Mouse (Mus musculus): ENCODE measurements around the gene Aldh16a1. TPM values are rescaled to one million over a fixed set of nuclear protein-coding genes. Genes with fewer than 3 reads are reported as not detected.

The Aldh16a1 gene
- polyA plus RNA-seq, 1 experiment from 2014 or later = 39.6 TPM

- no peaks in the 10 kb centered on the region for H3K9me3 ChIP-seq (replicated peaks)
- H3K4me2 ChIP-seq = no peak overlapping the region
- H3K9ac ChIP-seq = no peak overlapping the region
- H3K27me3 ChIP-seq (replicated peaks) = no peaks in the 10 kb centered on the region
- H3K27ac ChIP-seq (ENCODE audit: poor library complexity, severe bottlenecking) = no peak overlapping the region
- H3K4me3 ChIP-seq = no peak overlapping the region
- H3K36me3 ChIP-seq = peaks cover 65% of the 10 kb centered on the region
- peaks cover 5% of the 10 kb centered on the region; the same call in 1 of the 2 replicates for H3K4me1 ChIP-seq (replicated peaks)
- no peak for ATAC-seq (ENCODE audit: insufficient number of reproducible peaks, low FRiP score)
- 91% methylated on average over 8 of the region's 8 CpGs for WGBS
Observed at GRCm38 (mm10) chr7:45145460-45145859, 8.9 kb downstream of the Aldh16a1 start.

GRCm38 (mm10) chr7:45144368-45145174, 9.8 kb downstream of the Aldh16a1 start:
- ATAC-seq (ENCODE audit: insufficient number of reproducible peaks, low FRiP score) = no peak
- Histone ChIP-seq H3K27me3 (replicated peaks) (no peaks in the 10 kb centered on the region), H3K9ac (no peak overlapping the region), H3K4me2 (no peak overlapping the region), H3K36me3 (peaks cover 65% of the 10 kb centered on the region), H3K4me3 (no peak overlapping the region), H3K9me3 (replicated peaks) (no peaks in the 10 kb centered on the region), H3K27ac (ENCODE audit: poor library complexity, severe bottlenecking) (no peak overlapping the region), H3K4me1 (replicated peaks) (peaks cover 10% of the 10 kb centered on the region)
- WGBS = 85% methylated on average over 13 of the region's 13 CpGs

GRCm38 (mm10) chr7:45141914-45142313, 12.5 kb downstream of the Aldh16a1 start:
- no peak for ATAC-seq (ENCODE audit: insufficient number of reproducible peaks, low FRiP score)

GRCm38 (mm10) chr7:45141319-45141718, 13.1 kb downstream of the Aldh16a1 start:
- H3K27ac ChIP-seq (ENCODE audit: poor library complexity, severe bottlenecking) = no peak overlapping the region
- H3K4me1 ChIP-seq (replicated peaks) = peaks cover 26% of the 10 kb centered on the region
- H3K9me3 ChIP-seq (replicated peaks) = no peaks in the 10 kb centered on the region
- H3K36me3 ChIP-seq = peaks cover 49% of the 10 kb centered on the region
- WGBS = 81% methylated on average over 3 of the region's 3 CpGs
- H3K4me2 ChIP-seq = no peak overlapping the region
- H3K27me3 ChIP-seq (replicated peaks) = 0 out of 2 replicates have a peak, but pooled peaks cover 5% of the 10 kb centered on the region
- no peak overlapping the region for H3K4me3 ChIP-seq
- no peak overlapping the region for H3K9ac ChIP-seq
- no peak for ATAC-seq (ENCODE audit: insufficient number of reproducible peaks, low FRiP score)

More at GRCm38 (mm10) chr7:45141914-45142313, 12.5 kb downstream of the Aldh16a1 start:
- WGBS = 78% methylated on average over 5 of the region's 5 CpGs
- H3K27ac ChIP-seq (ENCODE audit: poor library complexity, severe bottlenecking) = no peak overlapping the region
- no peak overlapping the region for H3K4me3 ChIP-seq
- peaks cover 55% of the 10 kb centered on the region for H3K36me3 ChIP-seq
- H3K9ac ChIP-seq = no peak overlapping the region
- 0 out of 2 replicates have a peak, but pooled peaks cover 4% of the 10 kb centered on the region for H3K27me3 ChIP-seq (replicated peaks)
- no peaks in the 10 kb centered on the region for H3K9me3 ChIP-seq (replicated peaks)
- peaks cover 26% of the 10 kb centered on the region for H3K4me1 ChIP-seq (replicated peaks)
- H3K4me2 ChIP-seq = no peak overlapping the region

DNA sequence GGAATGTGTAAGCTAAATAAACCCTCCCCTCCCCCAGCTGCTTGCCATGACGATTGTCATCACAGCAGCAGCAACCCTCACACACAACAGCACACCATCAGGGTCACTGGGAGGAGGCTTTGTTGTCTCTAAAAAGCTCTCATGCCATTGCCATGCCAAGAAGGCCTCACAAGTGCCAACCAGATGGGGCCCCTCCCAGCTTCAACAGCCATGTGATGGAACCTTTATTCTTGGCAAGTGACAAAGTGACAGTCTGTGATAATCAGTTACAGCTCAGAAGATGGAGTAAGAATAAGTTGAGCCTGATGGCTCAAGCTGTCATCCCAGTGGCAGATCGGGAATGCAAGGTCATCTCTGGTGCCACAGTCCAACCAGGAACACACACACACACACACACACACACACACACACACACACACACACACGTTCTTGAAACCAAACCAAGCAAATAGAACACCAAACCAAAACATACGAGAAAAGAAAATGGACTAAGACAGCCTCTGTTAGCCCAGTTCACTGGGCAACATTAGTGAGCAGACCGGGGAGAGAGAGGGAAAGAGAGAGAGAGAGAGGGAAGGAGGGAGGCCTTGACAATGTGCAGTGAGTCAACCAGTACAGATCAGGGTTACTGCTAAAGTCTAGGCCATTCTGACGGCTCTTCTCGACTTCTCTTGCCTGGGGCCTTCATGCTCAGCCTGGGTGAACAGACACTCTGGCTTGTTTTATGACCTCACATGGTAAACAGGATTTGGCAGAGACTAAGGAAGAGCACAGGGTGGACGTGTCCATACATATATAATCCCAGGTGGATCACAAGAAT, 14.3 kb downstream of the Aldh16a1 start:
- Histone ChIP-seq H3K4me3 (no peak overlapping the region), H3K27ac (ENCODE audit: poor library complexity, severe bottlenecking) (no peak overlapping the region), H3K9ac (no peak overlapping the region), H3K4me2 (no peak overlapping the region), H3K27me3 (replicated peaks) (0 out of 2 replicates have a peak, but pooled peaks cover 8% of the 10 kb centered on the region), H3K36me3 (peaks cover 37% of the 10 kb centered on the region), H3K4me1 (replicated peaks) (peaks cover 34% of the 10 kb centered on the region), H3K9me3 (replicated peaks) (no peaks in the 10 kb centered on the region)
- 73% methylated on average over 8 of the region's 8 CpGs for WGBS
- ATAC-seq (ENCODE audit: insufficient number of reproducible peaks, low FRiP score) = no peak

DNA sequence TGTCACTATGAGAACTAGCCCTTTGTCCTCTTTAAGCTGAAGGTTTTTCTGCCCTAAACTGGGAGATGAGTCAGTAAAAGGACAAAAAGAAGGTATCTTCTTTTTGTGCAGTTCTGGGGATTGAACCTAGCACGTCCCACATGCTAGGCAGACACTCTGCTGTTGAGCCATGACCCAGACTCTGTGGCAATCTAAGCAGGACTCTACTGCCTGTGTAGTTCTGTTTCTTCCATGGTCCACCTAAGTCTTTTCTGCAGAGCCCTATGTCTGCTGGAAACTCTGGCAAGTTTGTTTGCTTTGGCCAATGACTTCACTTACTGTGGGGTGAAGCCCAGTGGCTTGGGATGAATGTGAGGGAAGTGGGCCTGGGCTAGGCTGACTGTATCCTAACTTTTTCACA, 16.0 kb downstream of the Aldh16a1 start:
- Histone ChIP-seq H3K27me3 (replicated peaks) (0 out of 2 replicates have a peak, but pooled peaks cover 8% of the 10 kb centered on the region), H3K9me3 (replicated peaks) (peaks cover under 1% of the 10 kb centered on the region), H3K9ac (no peak overlapping the region), H3K27ac (ENCODE audit: poor library complexity, severe bottlenecking) (peak overlapping the region; percentile 36; the same call in 1 of the 2 replicates), H3K4me1 (replicated peaks) (peaks cover 39% of the 10 kb centered on the region), H3K36me3 (peaks cover 20% of the 10 kb centered on the region), H3K4me3 (no peak overlapping the region), H3K4me2 (no peak overlapping the region)
- no peak for ATAC-seq (ENCODE audit: insufficient number of reproducible peaks, low FRiP score)
- 89% methylated on average over 1 of the region's 1 CpGs for WGBS

GRCm38 (mm10) chr7:45137171-45138006, 17.0 kb downstream of the Aldh16a1 start:
- 57% methylated on average over 12 of the region's 12 CpGs for WGBS
- no peak overlapping the region for H3K4me3 ChIP-seq
- H3K9ac ChIP-seq = no peak overlapping the region; the same call in 1 of the 2 replicates
- ATAC-seq (ENCODE audit: insufficient number of reproducible peaks, low FRiP score) = peak; percentile 69
- peak overlapping the region; percentile 54 for H3K27ac ChIP-seq (ENCODE audit: poor library complexity, severe bottlenecking)
- peaks cover 3% of the 10 kb centered on the region for H3K9me3 ChIP-seq (replicated peaks)
- H3K27me3 ChIP-seq (replicated peaks) = 0 out of 2 replicates have a peak, but pooled peaks cover 8% of the 10 kb centered on the region
- peaks cover 11% of the 10 kb centered on the region for H3K36me3 ChIP-seq
- 0 out of 2 replicates have a peak overlapping the region, but pooled peaks have one; percentile 13 for H3K4me2 ChIP-seq
- peaks cover 39% of the 10 kb centered on the region for H3K4me1 ChIP-seq (replicated peaks)

DNA sequence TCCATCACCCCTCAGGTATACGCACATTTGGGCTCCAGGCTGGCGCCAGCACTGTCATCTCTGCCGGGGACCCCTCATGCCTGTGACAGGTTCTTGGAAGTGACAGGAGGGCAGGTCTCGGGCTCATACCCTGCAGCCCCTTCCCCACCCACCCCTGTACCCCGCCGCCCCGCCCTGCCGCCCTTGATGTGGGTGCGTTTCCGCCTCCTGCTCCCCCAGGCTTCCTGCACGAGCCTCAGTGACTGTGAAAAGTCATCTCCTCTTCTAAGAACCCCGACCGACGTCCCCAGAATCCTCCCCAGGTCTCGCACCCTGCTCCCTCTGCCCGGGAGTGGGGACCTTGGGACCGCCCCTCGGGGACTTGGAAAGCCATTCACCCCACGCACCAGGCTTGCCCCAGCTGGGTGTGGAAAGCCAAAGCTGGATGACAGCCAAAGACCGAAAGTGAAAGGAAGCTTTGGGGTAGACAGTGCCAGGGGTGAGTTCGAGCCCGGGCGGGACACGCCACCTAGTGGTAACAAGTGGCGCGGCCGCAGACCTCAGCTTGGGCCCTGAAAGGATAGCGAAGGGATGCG, 18.3 kb downstream of the Aldh16a1 start, which contains the start of the genes Gm45713 and Flt3l:
Gm45713 (minus strand) TSS at position 239 of the 575 bp plus-strand sequence.
Flt3l (minus strand) TSS at position 440 of the 575 bp plus-strand sequence.
- Histone ChIP-seq H3K27me3 (replicated peaks) (0 out of 2 replicates have a peak, but pooled peaks cover 8% of the 10 kb centered on the region), H3K9me3 (replicated peaks) (peaks cover 3% of the 10 kb centered on the region), H3K4me3 (peak within 1 kb of the TSS; percentile 57), H3K27ac (ENCODE audit: poor library complexity, severe bottlenecking) (peak within 1 kb of the TSS; percentile 54), H3K4me2 (peak within 1 kb of the TSS; percentile 87), H3K9ac (peak within 1 kb of the TSS; percentile 66), H3K36me3 (no peaks in the 10 kb centered on the region), H3K4me1 (replicated peaks) (peaks cover 47% of the 10 kb centered on the region)
- peak; percentile 79 for ATAC-seq (ENCODE audit: insufficient number of reproducible peaks, low FRiP score)
- 1% methylated on average over 29 of the region's 29 CpGs for WGBS

- peaks cover 3% of the 10 kb centered on the region for H3K9me3 ChIP-seq (replicated peaks)
- ATAC-seq (ENCODE audit: insufficient number of reproducible peaks, low FRiP score) = no peak
- 56% methylated on average over 3 of the region's 3 CpGs for WGBS
- H3K4me1 ChIP-seq (replicated peaks) = peaks cover 47% of the 10 kb centered on the region
- peak overlapping the region; percentile 57 for H3K4me3 ChIP-seq
- H3K36me3 ChIP-seq = no peaks in the 10 kb centered on the region
- peak overlapping the region; percentile 66; the same call in 1 of the 2 replicates for H3K9ac ChIP-seq
- H3K27ac ChIP-seq (ENCODE audit: poor library complexity, severe bottlenecking) = 0 out of 2 replicates have a peak overlapping the region, but pooled peaks have one; percentile 1
- 0 out of 2 replicates have a peak, but pooled peaks cover 8% of the 10 kb centered on the region for H3K27me3 ChIP-seq (replicated peaks)
- H3K4me2 ChIP-seq = peak overlapping the region; percentile 87
Observed at GRCm38 (mm10) chr7:45135370-45135769, 19.0 kb downstream of the Aldh16a1 start.

- Histone ChIP-seq H3K4me3 (peak overlapping the region; percentile 57; the same call in 1 of the 2 replicates), H3K27ac (ENCODE audit: poor library complexity, severe bottlenecking) (no peak overlapping the region), H3K9me3 (replicated peaks) (peaks cover 3% of the 10 kb centered on the region), H3K36me3 (no peaks in the 10 kb centered on the region), H3K4me1 (replicated peaks) (peaks cover 42% of the 10 kb centered on the region), H3K27me3 (replicated peaks) (0 out of 2 replicates have a peak, but pooled peaks cover 8% of the 10 kb centered on the region), H3K9ac (no peak overlapping the region), H3K4me2 (peak overlapping the region; percentile 87)
- 8% methylated on average over 12 of the region's 12 CpGs for WGBS
- ATAC-seq (ENCODE audit: insufficient number of reproducible peaks, low FRiP score) = peak; percentile 57
Observed at GRCm38 (mm10) chr7:45134544-45135026, 19.8 kb downstream of the Aldh16a1 start.
